Mouse (Mus musculus) embryo, embryonic 11.5 days (tissue): ENCODE results near the gene Farp2.
"Not testable (repeated sequence)": the region's sequence is repeated elsewhere in the genome, so short reads cannot be mapped to it uniquely, and the experiment has no call there.

ENCODE experiments used
- DNase-seq: peaks from one replicate; pipeline ENCODE4 v3.0.0-alpha.2; 2012; ENCODE audit warnings: low read depth, low spot score

Farp2 gene

GRCm38 (mm10) chr1:93511585-93512350 lies at the start of gene Farp2:
Gene Farp2, plus strand, starts transcription at chr1:93512079.
- peak; percentile 90 for DNase-seq

- DNase-seq: no peak
Measured at GRCm38 (mm10) chr1:93465066-93465465, 46.8 kb upstream of the Farp2 start.

GRCm38 (mm10) chr1:93465746-93466145 lies 46.1 kb upstream of the Farp2 start:
- DNase-seq: no peak

GRCm38 (mm10) chr1:93468626-93469025 lies 43.3 kb upstream of the Farp2 start:
- no peak for DNase-seq

- DNase-seq: no peak
Measured at GRCm38 (mm10) chr1:93475694-93476093, 36.2 kb upstream of the Farp2 start.

GRCm38 (mm10) chr1:93477758-93478585 lies 33.9 kb upstream of the Farp2 start:
- peak; percentile 93 for DNase-seq

GRCm38 (mm10) chr1:93478586-93479475 lies 33.0 kb upstream of the Farp2 start, which contains the start of gene Hdlbp:
Gene Hdlbp, minus strand, starts transcription at chr1:93478815.
- DNase-seq: peak; percentile 98

GRCm38 (mm10) chr1:93479476-93480083 lies 32.3 kb upstream of the Farp2 start:
- DNase-seq: peak; percentile 14

- not testable (repeated sequence) for DNase-seq
Measured at GRCm38 (mm10) chr1:93486302-93486701, 25.6 kb upstream of the Farp2 start.

GRCm38 (mm10) chr1:93495312-93495711 lies 16.6 kb upstream of the Farp2 start:
- no peak for DNase-seq

- DNase-seq: peak; percentile 16
Measured at GRCm38 (mm10) chr1:93506944-93507676, 4.8 kb upstream of the Farp2 start.

GRCm38 (mm10) chr1:93508576-93508975 lies 3.3 kb upstream of the Farp2 start:
- DNase-seq: not testable (repeated sequence)

GRCm38 (mm10) chr1:93512351-93512690 lies 442 bp downstream of the Farp2 start:
- DNase-seq: no peak

GRCm38 (mm10) chr1:93513221-93513620 lies 1.3 kb downstream of the Farp2 start:
- no peak for DNase-seq

GRCm38 (mm10) chr1:93521491-93521890 lies 9.6 kb downstream of the Farp2 start:
- no peak for DNase-seq

- no peak for DNase-seq
Measured at GRCm38 (mm10) chr1:93522325-93522724, 10.4 kb downstream of the Farp2 start.

- DNase-seq: no peak
Measured at GRCm38 (mm10) chr1:93529801-93530200, 17.9 kb downstream of the Farp2 start.

- DNase-seq: no peak
Measured at GRCm38 (mm10) chr1:93537227-93537626, 25.3 kb downstream of the Farp2 start.

- no peak for DNase-seq
Measured at GRCm38 (mm10) chr1:93543196-93543595, 31.3 kb downstream of the Farp2 start.

GRCm38 (mm10) chr1:93547286-93547685 lies 35.4 kb downstream of the Farp2 start:
- no peak for DNase-seq

GRCm38 (mm10) chr1:93551427-93551826 lies 39.5 kb downstream of the Farp2 start:
- DNase-seq: no peak
